Mouse (Mus musculus) gastrocnemius, postnatal 4 days (tissue): ENCODE data around the gene Inka2. TPM values are rescaled to one million over a fixed set of nuclear protein-coding genes. Genes with fewer than 3 reads are reported as not detected.
"Not testable (repeated sequence)": the region's sequence is repeated elsewhere in the genome, so short reads cannot be mapped to it uniquely, and the experiment has no call there.

Experiments used
- DNase-seq, 2 experiments: peaks; one replicate each; pipeline ENCODE4 v3.0.0; 2021 to 2022; ENCODE audit warnings: low spot score in 2 of 2, mixed read lengths in 2 of 2
- total RNA-seq, 2 experiments: library from RNA; stranded (reverse); gene quantifications; 2 replicates each; pipeline ENCODE4 v1.2.3; 2021

The Inka2 gene
- total RNA-seq, 2 experiments from 2014 or later, result 28.5 to 29.0 TPM

DNA sequence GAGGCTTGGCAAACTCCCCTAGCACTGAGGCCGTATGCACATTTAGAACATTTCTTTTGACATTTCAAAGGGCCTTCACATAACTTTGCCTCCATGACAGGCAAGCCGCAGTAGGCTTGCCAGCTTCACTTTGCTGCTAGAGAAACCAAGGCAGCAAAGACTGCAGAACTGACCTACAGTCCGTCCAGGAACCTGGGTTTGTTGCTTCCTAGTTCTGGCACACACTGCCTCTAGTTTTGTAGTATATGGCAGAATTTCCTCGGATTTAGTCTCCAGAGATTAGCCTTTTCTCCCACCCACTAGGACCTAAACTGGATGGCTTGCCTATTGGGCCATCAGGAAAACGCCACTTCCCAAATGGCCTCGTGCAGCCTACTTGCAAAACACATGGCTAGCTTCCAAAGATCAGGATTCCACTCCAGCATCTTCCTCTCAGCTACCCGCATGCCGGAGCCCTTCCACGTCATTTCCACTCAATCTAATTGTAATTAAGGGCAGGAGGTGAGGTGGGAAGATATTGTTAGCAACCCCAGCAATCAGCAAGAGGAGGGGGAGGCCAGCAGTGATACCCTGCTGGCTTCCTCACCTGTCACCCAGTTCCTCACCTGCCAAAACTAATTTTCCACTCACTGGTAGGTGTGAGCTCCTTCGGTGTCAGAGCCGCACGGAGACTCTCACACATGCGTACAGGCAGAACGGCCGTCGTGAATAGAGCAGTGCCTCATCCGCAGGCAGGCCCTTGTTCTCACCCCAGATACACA, 7.8 kb upstream of the Inka2 start:
- DNase-seq, result no peak

DNA sequence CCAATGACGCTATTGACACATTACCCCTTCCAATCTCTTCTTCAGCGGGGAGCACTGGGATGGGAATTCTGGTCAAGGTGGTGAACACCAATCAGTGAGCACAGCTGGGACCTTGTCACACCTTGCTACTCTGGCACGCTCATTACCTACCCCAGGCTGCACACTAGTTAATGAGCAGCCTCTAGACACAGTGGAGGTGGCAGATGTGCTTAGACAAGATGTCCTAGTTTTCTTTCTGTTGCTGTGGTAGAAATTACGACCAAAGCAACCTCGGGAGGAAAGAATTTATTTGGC, 7.3 kb upstream of the Inka2 start:
- DNase-seq, result no peak

DNA sequence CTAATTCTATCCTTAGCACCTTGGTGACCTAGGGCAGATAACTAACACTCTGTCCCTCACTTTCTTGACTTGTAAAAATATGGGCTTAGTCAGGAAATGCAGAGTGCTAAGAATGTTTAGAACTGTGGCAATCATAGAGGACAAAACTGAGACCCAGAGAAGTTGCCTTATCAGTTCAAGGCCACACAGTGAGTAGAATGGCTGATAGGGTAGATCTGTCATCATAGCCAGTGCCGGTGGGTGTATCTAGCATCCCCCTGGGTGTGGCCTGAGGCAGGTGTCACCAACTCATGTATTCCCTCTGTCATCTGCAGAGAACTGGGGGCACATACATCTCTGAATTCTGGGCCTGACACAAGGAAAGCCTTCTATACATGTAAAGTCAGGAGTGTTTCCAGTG, 6.1 kb upstream of the Inka2 start:
- no peak for DNase-seq

GRCm38 (mm10) chr3:105699241-105699933, 5.0 kb upstream of the Inka2 start:
- no peak for DNase-seq

- not testable (repeated sequence) for DNase-seq
Measured at GRCm38 (mm10) chr3:105700786-105701185, 3.6 kb upstream of the Inka2 start.

GRCm38 (mm10) chr3:105701399-105701798, 3.0 kb upstream of the Inka2 start:
- DNase-seq, result no peak

GRCm38 (mm10) chr3:105703571-105703970, 828 bp upstream of the Inka2 start:
- DNase-seq, result no peak

DNA sequence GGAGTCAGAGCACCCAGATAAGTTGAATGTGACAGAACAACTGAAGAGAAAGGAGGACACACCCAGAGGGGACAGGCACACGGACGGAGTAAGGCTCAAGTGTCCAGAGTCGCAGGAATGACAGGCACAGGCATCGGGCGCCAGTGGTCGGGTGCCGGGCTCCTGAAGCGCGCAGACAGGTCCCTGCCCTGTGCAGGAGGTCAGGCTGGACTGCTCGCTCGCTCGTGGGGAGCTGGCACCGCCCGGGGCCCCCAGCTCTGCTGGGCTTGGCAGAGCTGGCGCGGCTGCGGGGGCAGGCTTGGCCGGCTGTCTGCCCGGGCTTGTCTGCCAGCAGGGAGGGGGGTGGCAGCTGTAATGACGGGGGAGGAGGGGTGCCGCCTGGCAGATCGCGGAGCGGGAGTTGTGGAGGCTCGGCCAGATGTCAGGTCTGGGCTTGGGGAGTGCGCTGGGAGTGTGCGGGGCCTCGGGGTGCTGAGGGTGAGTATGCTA, 706 bp downstream of the Inka2 start:
- DNase-seq, result peak; percentile 56 to 74

GRCm38 (mm10) chr3:105705561-105705960, 1.2 kb downstream of the Inka2 start:
- no peak for DNase-seq

GRCm38 (mm10) chr3:105706366-105707020, 2.1 kb downstream of the Inka2 start:
- no peak for DNase-seq

GRCm38 (mm10) chr3:105707590-105707989, 3.2 kb downstream of the Inka2 start:
- DNase-seq, result no peak

GRCm38 (mm10) chr3:105710246-105710645, 5.8 kb downstream of the Inka2 start:
- peak in 1 of 2 experiments; percentile 61 for DNase-seq

GRCm38 (mm10) chr3:105711741-105712140, 7.3 kb downstream of the Inka2 start:
- DNase-seq, result peak in 1 of 2 experiments; percentile 69

DNA sequence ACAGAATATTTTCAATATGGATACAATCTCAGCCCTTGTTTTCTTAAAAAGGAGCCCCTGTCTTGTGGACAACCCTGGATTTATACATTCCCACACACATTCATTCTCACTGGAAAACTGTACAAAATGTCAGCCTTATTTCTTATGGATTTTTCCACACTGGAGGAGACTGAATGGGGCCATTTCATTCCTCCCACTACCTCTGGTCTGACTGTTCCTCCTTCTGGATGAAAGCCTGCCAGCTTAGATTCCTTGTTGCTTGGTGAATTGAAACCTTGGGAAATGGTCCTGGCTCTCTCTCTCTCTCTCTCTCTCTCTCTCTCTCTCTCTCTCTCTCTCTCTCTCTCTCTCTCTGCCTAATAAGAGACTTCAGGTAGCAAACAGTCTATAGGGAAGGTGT, 8.4 kb downstream of the Inka2 start:
- DNase-seq, result no peak

DNA sequence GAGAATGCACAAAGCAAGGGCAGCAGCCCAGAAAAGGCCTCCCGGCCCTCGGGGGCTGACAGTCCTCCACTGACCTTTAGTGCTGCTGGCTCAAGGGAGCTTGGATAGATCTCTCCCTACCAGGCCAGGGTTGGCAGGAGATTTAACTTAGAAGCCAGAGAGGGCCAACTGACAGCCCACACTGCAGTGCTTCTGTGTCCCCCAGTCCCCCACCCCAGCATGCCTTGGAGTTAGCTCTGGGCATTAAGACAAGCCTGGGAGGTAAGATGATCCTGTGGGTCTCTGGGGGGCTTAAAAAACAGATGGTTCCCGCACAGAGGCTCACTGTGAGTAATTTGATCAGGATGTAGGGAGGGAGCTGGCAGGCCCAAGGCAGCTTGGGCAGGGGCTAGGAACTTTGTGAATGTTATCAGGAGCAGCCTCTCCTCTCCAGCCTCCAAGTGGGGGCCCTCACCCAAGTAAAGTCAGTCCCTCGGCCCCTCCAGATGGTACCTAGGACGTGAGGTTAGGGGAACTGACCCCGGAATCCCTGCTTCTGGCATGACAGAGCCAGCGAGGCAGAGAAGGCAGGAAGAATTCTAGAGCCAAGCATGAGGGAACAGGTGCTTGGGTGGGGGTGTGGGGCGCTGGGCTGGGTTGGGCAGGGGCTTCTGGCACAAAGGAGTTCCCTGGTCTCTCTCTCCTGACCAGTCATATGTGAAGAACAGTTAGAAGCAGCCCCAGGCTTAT, 9.9 kb downstream of the Inka2 start:
- peak in 1 of 2 experiments; percentile 58 for DNase-seq

DNA sequence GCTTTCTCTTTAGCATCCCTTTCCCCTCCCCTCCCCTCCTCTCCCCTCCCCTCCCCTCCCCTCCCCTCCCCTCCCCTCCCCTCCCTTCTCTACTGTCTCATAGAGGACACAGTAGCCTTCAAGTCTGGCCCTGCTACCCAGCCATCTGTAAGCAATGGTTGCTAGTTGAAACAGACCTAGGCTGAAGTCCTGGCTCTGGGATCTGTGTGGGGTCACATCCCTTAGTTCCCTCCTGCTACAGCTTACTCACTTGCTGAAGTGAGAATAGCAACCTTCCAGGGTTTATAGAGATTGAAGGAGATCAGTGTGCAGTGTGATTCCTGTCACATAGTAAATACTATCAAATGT, 10.4 kb downstream of the Inka2 start:
- DNase-seq, result no peak

- DNase-seq, result peak in 1 of 2 experiments; percentile 64
Measured at GRCm38 (mm10) chr3:105716353-105717000, 12.1 kb downstream of the Inka2 start.

GRCm38 (mm10) chr3:105717856-105718555, 13.6 kb downstream of the Inka2 start:
- DNase-seq, result no peak

- DNase-seq, result no peak
Measured at GRCm38 (mm10) chr3:105718746-105719145, 14.3 kb downstream of the Inka2 start.

GRCm38 (mm10) chr3:105719979-105720378, 15.6 kb downstream of the Inka2 start:
- no peak for DNase-seq
